Mouse (Mus musculus): ENCODE measurements around the gene Gm26938.

Gm26938 gene

DNA sequence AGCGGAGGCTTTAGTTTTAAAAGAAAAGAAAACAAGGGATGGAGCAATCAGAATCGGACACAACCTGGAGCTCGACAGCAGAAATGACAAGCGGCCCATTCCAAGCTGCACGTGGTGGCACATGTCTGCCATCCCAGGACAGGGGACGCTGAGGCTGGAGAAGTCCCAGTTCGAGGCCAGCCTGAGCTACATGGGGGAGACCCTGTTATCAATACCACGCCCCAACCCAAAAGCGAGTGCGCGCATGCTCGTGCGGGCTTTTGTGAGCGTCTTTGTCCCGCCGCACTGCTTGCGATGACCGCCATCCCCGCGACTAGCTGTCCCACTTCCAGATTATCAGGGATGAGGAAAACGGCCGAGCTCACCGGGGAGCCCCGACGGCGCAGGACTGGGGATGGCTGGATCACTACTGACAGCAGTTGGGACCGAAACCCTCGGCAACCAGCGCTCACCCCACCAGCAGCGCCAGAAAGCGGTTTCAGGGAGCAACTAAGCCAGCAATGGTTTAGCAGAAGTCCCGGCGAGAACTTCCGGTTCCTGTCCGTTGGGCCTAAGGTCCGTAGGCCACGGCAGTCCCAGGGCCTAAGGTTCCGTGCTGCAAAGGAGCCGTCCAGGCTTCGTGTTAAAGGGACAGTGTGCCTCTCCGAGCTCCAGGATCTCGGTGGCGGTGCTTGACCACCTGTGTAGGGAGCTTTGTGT is at the start of gene Gm26938, which contains the start of gene Psmg3:
Gene Gm26938, minus strand, starts transcription at position 51 of the 699 bp plus-strand sequence.
Gene Psmg3, minus strand, starts transcription at position 529 of the 699 bp plus-strand sequence.
- in situ Hi-C loops (cut with MboI) = loop anchor here (25.0 kb wide), 2 partner anchors 461 to 586 kb away; partner anchors contain the start of gene Eif3b

- in situ Hi-C loops (cut with MboI) = no loop called here
Measured at GRCm38 (mm10) chr5:139871526-139871925, 45.3 kb upstream of the Gm26938 start.

- in situ Hi-C loops (cut with MboI) = no loop called here
Measured at GRCm38 (mm10) chr5:139870886-139871285, 44.7 kb upstream of the Gm26938 start.

- in situ Hi-C loops (cut with MboI) = no loop called here
Measured at GRCm38 (mm10) chr5:139862759-139863158, 36.6 kb upstream of the Gm26938 start.

DNA sequence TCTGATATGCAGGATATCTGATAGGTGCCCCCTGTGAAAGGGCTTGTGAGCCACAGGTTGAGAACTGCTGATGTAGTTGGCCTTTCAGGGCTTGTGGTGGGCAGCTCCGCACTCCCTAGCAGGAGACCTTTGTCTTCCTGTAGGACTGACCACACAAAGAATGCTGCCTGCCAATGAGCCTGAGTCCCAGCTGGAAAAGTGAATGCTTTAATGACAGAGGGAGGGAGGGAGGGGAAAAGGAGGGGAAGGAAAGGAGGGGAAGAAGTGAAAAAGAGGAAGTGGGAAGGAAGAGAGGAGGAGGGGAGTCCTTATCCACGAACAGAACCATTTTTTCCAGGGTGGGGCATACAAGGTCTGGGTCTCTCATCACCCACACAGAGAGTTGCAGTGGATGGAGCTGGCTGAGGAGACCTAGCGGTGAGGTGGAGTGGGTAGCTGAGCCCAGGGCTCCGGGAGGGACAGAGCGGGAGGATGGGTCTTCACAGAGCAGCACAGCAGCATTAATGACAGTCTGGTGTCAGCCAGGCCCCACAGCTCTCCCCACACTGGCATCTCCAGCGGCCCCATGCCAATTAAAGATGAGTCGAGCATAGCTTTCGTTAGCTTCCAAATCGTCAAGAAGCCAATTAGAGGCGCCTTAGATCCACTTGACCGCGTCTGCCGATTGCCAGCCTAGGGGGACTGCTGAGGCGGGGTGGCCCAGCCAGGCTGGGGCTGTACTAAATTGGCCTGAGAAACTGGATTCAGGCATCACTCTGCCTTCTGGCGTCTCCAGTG is 34.3 kb upstream of the Gm26938 start:
- in situ Hi-C loops (cut with MboI) = no loop called here

- in situ Hi-C loops (cut with MboI) = loop anchor here (25.0 kb wide), 2 partner anchors 438 to 563 kb away; partner anchors contain the start of gene Eif3b
Measured at GRCm38 (mm10) chr5:139849626-139850320, 23.6 kb upstream of the Gm26938 start.

DNA sequence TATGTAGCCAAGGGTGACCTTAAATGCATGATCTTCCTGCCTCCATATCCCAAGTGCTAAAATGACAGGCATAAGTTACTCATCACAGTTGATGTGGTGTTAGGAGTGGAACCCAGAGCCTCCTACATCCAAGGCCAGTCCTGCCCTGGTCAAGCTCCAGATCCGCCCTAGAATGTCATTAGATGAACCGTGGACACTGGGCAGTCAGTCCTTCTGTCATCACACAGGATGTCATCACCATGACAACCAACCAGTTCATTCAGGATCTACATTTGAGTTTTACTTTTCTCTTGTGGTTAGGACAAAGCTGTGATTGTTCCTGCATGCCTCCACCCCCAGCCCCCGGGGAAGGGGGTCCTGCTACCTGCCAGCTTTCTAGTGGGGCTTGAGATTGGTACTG is 12.9 kb upstream of the Gm26938 start:
- in situ Hi-C loops (cut with MboI) = loop anchor here (25.0 kb wide), 2 partner anchors 448 to 573 kb away; partner anchors contain the start of gene Eif3b

GRCm38 (mm10) chr5:139838476-139838892 is 12.3 kb upstream of the Gm26938 start:
- in situ Hi-C loops (cut with MboI) = loop anchor here (25.0 kb wide), 2 partner anchors 449 to 574 kb away; partner anchors contain the start of gene Eif3b

GRCm38 (mm10) chr5:139835706-139836105 is 9.5 kb upstream of the Gm26938 start:
- in situ Hi-C loops (cut with MboI) = loop anchor here (25.0 kb wide), 2 partner anchors 452 to 577 kb away; partner anchors contain the start of gene Eif3b

DNA sequence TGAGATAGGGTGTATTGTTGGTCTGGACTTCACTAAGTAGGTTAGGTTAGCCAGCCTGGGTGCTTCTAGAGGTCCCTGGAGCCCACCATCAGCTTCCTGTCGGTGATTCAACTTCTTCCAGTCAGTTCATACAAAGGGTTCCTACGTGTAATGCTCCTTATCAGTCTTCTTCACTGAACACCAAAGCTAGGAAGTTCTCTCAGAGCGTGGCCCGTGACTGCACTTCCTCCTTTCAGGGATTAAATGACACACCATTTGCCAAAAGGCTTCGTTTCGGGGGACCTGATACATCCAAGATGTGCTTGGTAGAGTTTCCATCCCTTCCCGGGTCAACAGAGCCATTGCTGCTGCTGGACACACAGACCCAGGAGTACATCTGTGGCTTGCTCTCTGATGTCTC is 5.9 kb upstream of the Gm26938 start:
- in situ Hi-C loops (cut with MboI) = loop anchor here (25.0 kb wide), 2 partner anchors 455 to 580 kb away; partner anchors contain the start of gene Eif3b

- in situ Hi-C loops (cut with MboI) = loop anchor here (25.0 kb wide), 2 partner anchors 457 to 582 kb away; partner anchors contain the start of gene Eif3b
Measured at GRCm38 (mm10) chr5:139830734-139831133, 4.5 kb upstream of the Gm26938 start.

GRCm38 (mm10) chr5:139829384-139829783 is 3.2 kb upstream of the Gm26938 start:
- in situ Hi-C loops (cut with MboI) = loop anchor here (25.0 kb wide), 2 partner anchors 458 to 583 kb away; partner anchors contain the start of gene Eif3b

- in situ Hi-C loops (cut with MboI) = loop anchor here (25.0 kb wide), 2 partner anchors 460 to 585 kb away; partner anchors contain the start of gene Eif3b
Measured at GRCm38 (mm10) chr5:139827593-139827992, 1.4 kb upstream of the Gm26938 start.

- in situ Hi-C loops (cut with MboI) = loop anchor here (25.0 kb wide), 2 partner anchors 461 to 586 kb away; partner anchors contain the start of gene Eif3b
Measured at GRCm38 (mm10) chr5:139825947-139826346, 260 bp downstream of the Gm26938 start.

- in situ Hi-C loops (cut with MboI) = no loop called here
Measured at GRCm38 (mm10) chr5:139824531-139824930, 1.7 kb downstream of the Gm26938 start.

DNA sequence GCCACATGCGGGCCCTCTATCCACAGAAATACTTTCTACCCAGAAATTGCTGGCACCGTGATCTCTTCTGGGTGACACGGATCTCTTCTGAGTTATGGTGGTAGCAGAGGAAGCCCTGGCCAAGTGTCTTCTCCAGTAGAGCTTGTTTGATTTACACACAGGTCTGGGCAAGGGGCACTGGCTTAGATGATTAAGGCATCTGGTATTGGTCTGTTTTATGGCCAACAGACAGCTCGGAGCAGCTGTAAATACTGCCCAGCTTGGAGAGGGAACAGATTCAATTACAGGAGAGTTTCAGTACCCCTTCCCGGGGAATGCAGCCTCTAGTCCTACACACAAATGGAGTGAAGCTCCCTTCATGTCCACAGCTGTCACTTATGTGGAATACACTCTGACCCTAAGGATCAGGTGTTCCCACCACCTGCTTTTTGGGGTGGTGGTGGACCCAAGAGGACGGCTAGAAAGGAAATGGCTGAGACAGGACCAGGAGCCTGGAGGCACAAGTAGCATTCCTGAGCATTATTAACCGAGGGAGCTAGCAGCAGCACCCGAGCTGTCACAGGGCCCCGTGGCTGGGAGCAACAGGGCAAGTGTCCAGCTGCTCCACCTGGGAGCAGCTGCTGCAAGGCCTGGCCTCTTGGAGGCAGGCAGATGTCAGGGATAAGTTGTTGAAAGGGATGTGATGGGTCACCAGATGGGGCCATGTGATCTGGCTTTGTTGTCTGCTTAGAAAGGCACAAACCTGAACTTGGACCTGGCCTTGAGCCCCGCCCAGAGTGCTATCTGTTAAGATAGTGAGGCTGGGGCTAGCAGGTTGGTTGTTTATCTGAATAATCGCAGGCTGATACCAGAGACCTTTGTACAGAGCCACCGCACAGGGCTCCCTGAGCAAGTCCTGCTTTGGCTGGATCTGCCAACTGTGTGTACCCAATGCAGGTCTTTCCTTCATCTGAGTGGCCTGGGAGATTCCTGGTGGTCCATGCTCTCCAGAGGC is 4.4 kb downstream of the Gm26938 start:
- in situ Hi-C loops (cut with MboI) = no loop called here

DNA sequence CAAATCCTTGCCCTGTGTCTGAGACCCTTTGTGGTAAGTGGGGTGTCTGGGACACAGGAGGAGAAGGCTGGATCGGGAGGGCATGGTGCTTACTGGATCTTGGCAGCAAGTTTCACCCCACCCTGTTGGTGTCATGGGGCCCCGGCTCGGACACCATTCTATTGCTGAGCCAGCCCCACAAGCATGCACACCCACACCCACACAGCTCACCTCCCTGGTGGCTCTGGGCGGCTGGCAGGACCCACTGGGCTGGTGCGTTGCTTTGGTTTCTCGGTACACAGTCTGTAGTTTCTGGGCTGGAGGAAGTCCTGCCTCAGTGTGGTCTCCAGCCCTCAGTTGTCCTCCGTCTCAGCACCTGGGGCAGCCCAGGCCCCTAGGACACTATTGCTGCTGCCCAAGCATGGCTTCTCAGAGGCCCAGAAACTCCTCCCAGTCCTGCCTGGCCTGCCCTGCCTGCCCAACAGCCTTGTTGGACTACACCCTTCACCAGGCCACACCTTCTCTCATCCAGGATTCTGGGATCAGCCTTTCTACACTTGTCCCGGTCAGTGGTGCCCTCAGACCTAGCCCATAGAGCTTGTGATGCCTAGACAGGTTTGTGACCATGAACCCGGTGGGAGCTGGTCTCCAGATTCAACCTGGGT is 6.5 kb downstream of the Gm26938 start, which contains the start of gene Tmem184a:
Gene Tmem184a, minus strand, starts transcription at position 380 of the 644 bp plus-strand sequence.
- in situ Hi-C loops (cut with MboI) = no loop called here

DNA sequence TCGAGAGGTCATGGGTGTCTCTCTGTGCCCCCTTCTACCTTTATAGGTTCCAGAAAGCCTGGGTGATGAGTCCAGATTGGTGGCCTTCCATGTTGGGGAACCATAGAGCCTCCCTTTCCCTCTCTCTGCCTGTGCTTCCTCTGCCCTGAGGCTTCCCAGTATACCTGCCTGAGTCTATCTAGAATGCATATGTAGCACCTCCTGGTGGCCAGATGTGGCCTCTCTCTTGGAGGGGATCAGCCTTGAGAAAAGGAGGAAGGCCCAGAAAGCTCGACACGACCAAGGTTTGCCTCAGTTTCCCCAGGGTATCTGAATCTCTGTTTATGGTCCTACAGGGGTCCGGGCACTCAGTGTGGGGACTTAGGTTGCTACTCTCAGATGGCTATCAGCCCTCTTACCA is 7.4 kb downstream of the Gm26938 start:
- in situ Hi-C loops (cut with MboI) = no loop called here

- in situ Hi-C loops (cut with MboI) = no loop called here
Measured at GRCm38 (mm10) chr5:139818056-139818455, 8.2 kb downstream of the Gm26938 start.

DNA sequence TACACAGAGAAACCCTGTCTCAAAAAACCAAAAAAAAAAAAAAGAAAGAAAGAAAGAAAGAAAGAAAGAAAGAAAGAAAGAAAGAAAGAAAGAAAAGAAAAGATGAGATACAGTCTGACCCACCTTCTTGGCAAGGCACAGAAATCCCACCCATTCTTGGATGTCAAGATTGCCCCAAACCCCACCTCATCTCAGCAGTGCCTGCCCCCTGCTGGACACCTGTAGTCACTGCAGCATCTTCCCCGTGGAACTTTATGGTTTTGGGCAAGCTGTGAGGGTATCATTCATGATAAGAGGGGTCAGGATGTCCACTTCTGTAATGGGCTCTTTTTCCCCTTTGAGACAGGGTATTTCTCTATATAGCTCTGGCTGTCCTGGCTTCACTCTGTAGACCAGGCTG is 8.9 kb downstream of the Gm26938 start:
- in situ Hi-C loops (cut with MboI) = no loop called here

Data from mature B cell (primary cell).